Comparison of ENCODE assay signal across 8 mouse cellular contexts in the genomic region with DNA sequence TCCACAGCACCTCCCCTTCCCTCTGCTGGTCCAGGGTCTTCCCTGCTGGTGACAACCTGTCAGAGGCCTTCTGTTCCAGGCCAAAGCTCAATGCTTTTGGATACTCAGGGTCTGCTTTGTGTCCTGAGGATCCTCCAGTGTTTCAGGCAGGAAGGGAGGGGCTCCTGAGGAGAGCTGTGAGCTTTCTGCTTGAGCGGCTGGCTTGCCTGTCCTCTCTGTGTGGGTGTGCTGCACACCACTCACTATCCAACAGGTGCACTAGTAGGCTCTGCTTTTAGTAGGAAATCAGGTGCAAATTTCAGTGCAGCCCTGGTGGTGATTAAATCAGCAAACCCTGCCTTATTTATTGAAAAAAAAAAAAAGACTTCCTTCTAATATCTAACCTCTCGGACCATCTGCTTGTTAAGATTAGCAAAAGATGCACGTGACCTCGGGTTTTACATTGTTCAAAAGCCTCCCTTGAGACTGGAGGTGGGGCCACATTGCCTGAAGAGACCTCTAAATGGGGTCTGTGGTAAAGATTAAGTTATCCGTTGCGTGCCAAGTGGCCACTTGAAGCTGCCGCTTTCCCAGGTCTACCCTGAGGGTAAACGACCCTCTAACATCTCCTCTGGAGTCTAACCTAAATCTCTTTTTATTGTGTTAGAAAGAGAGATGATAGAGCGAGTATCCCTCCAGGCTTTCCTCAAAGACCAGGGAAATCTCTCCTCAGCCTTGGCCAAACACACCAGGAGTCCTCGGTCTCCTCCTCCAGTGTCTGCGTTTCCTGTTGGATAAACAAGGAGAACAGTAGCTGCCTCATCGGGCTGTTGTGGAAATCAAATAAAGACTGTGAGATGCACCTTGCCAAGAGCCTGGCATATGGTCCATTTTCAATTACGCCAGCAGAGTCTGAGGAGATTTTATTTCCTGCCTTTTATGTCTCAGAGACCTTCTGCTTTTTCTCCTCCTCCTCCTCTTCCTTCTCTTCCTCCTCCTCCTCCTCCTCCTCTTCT. TPM values are rescaled to one million over a fixed set of nuclear protein-coding genes. Genes with fewer than 3 reads are reported as not detected.
DNase-seq lines count a peak whose midpoint lies in the region; ATAC-seq and TF ChIP-seq lines count a peak whose summit lies in the region.

No protein-coding gene starts in this region.

- H3K9me3 ChIP-seq in lung, embryonic 14.5 days (ENCODE audit: low read depth, low read length): no peaks in the 10 kb centered on the region
- H3K9me3 ChIP-seq in midbrain, postnatal 0 days (ENCODE audit: low read length): no peaks in the 10 kb centered on the region

- intact Hi-C loops in gastrocnemius, postnatal 36 days (cut with DNase I): no loop called here

- H3K27me3 ChIP-seq in lung, embryonic 14.5 days (ENCODE audit: insufficient read depth, low read length): no peaks in the 10 kb centered on the region
- H3K27me3 ChIP-seq in midbrain, postnatal 0 days (ENCODE audit: insufficient read depth, low read length): no peaks in the 10 kb centered on the region

- no peak for TF ChIP-seq CTCF in lung, embryonic 14.5 days (IDR thresholded peaks at IDR 0.05; ENCODE audit: low read depth)
- no peak for TF ChIP-seq CTCF in midbrain, postnatal 0 days (IDR thresholded peaks at IDR 0.05)

- no peak overlapping the region for H3K9ac ChIP-seq in lung, embryonic 14.5 days
- H3K9ac ChIP-seq in midbrain, postnatal 0 days (replicated peaks; ENCODE audit: low read length, poor library complexity, severe bottlenecking): peak overlapping the region; percentile 46

- no peak overlapping the region for H3K4me3 ChIP-seq in lung, embryonic 14.5 days (ENCODE audit: low read depth, low read length)
- no peak overlapping the region for H3K4me3 ChIP-seq in midbrain, postnatal 0 days (ENCODE audit: low read depth, low read length)

- ATAC-seq in lung, embryonic 14.5 days (ENCODE audit: insufficient read depth): no peak
- peak; percentile 19 to 51; a peak in 2 of 4 replicates for ATAC-seq in hematopoietic stem cell, adult 5-6 weeks (replicated peaks in 1 of 2; ENCODE audit: insufficient read depth in 1 of 2, low FRiP score in 2 of 2, low TSS enrichment in 1 of 2, low read depth in 1 of 2, poor library complexity in 2 of 2, severe bottlenecking in 2 of 2)
- ATAC-seq in midbrain, postnatal 0 days (ENCODE audit: low FRiP score): peak; percentile 52; the same call in 1 of the 2 replicates

- peak overlapping the region; percentile 7; the same call in 1 of the 2 replicates for H3K27ac ChIP-seq in lung, embryonic 14.5 days (ENCODE audit: low read depth)
- H3K27ac ChIP-seq in midbrain, postnatal 0 days (ENCODE audit: low read depth, low read length): peak overlapping the region; percentile 85

- peaks cover 20% of the 10 kb centered on the region for H3K4me1 ChIP-seq in lung, embryonic 14.5 days (ENCODE audit: insufficient read depth)
- H3K4me1 ChIP-seq in midbrain, postnatal 0 days (ENCODE audit: insufficient read depth, low read length): peaks cover 30% of the 10 kb centered on the region

- H3K36me3 ChIP-seq in lung, embryonic 14.5 days (ENCODE audit: insufficient read depth): no peaks in the 10 kb centered on the region
- H3K36me3 ChIP-seq in midbrain, postnatal 0 days (ENCODE audit: insufficient read depth, low read length): no peaks in the 10 kb centered on the region

- H3K4me2 ChIP-seq in lung, embryonic 14.5 days: no peak overlapping the region
- H3K4me2 ChIP-seq in midbrain, postnatal 0 days (ENCODE audit: low read depth, low read length, poor library complexity, severe bottlenecking): 0 out of 2 replicates have a peak overlapping the region, but pooled peaks have one; percentile 33

- DNase-seq in lung, embryonic 14.5 days: no peak
- DNase-seq in lung, postnatal 4 days: no peak
- DNase-seq in cerebellum, adult 8-10 months: peak; percentile 60
- DNase-seq in midbrain, postnatal 0 days (ENCODE audit: low spot score): peak; percentile 58
- no peak for DNase-seq in ovary, adult 18-20 months (ENCODE audit: low spot score)
- DNase-seq in spleen, postnatal 10 days (ENCODE audit: low spot score in 2 of 2): no peak
- no peak for DNase-seq in gastrocnemius, postnatal 36 days

- 42% methylated on average over 13 of the region's 13 CpGs for WGBS in lung, embryonic 14.5 days
- 14% methylated on average over 13 of the region's 13 CpGs for WGBS in midbrain, postnatal 0 days

RNA-seq across cellular contexts. Expression of gene Cuedc1, which starts 42.5 kb away (rescaled TPM):
- 14.1 and 16.8 TPM in 2 replicates for polyA plus RNA-seq in lung, embryonic 14.5 days (2014; fragmentation: Nextera tagmentation; extraction: Ambion mirVana)
- total RNA-seq in hematopoietic stem cell, adult 5-6 weeks (2017): 7.4 and 9.5 TPM in 2 replicates
- 38.8 and 40.2 TPM in 2 replicates for total RNA-seq in midbrain, postnatal 0 days (2014; rRNA removed)
- polyA plus RNA-seq in midbrain, postnatal 0 days (2015; fragmentation: Nextera tagmentation; extraction: Ambion mirVana): 32.7 and 37.5 TPM in 2 replicates
- total RNA-seq in gastrocnemius, postnatal 36 days (2021): 10 to 100 TPM; 80.3 to 96.9 TPM

Comparison
In these comparisons a context has a peak if more than half of its experiments do, and no peak if none do; other contexts are left out.
1. DNase-seq: peak in cerebellum, adult 8-10 months (single experiment) and midbrain, postnatal 0 days (single experiment); none in lung, embryonic 14.5 days (single experiment), lung, postnatal 4 days (0 of 2), ovary, adult 18-20 months (single experiment), spleen, postnatal 10 days (0 of 2) and gastrocnemius, postnatal 36 days (0 of 2).